Mouse (Mus musculus) hindbrain, embryonic 14.5 days (tissue): ENCODE measurements around the gene Lrrc45. TPM values are rescaled to one million over a fixed set of nuclear protein-coding genes. Genes with fewer than 3 reads are reported as not detected.

Source experiments
- ATAC-seq: fragments of 200-750 bp; cut with Nextera tagmentation; 2 replicates; pipeline ENCODE4 v1.8.0; 2017; ENCODE audit warnings: moderate number of reproducible peaks, mild to moderate bottlenecking, moderate TSS enrichment, moderate library complexity; ENCODE audit not compliant: low FRiP score
- DNase-seq: peaks from one replicate; pipeline ENCODE4 v3.0.0-alpha.2; 2015; ENCODE audit warnings: low spot score
- H3K27ac ChIP-seq: fragments of 300-500 bp; sonication (generic); 2 replicates; pipeline ENCODE4 v1.5.1; 2014; ENCODE audit warnings: mild to moderate bottlenecking, moderate library complexity
- H3K27me3 ChIP-seq: fragments of 300-500 bp; sonication (generic); 2 replicates; pipeline ENCODE4 v1.6.1; 2014; ENCODE audit warnings: mild to moderate bottlenecking, low read length, mixed read lengths; ENCODE audit not compliant: control insufficient read depth, insufficient read depth
- H3K36me3 ChIP-seq: fragments of 300-500 bp; sonication (generic); replicated peaks from 2 replicates; pipeline ENCODE4 v1.6.1; 2014; ENCODE audit not compliant: control insufficient read depth, insufficient read depth
- H3K4me1 ChIP-seq: fragments of 300-500 bp; sonication (generic); replicated peaks from 2 replicates; pipeline ENCODE4 v1.6.1; 2014; ENCODE audit warnings: antibody characterized with exemption, low read length, mixed read lengths; ENCODE audit not compliant: control insufficient read depth, insufficient read depth
- H3K4me2 ChIP-seq: fragments of 300-500 bp; sonication (generic); replicated peaks from 2 replicates; pipeline ENCODE4 v1.6.1; 2014; ENCODE audit warnings: mild to moderate bottlenecking, moderate library complexity
- H3K4me3 ChIP-seq: fragments of 300-500 bp; sonication (generic); replicated peaks from 2 replicates; pipeline ENCODE4 v1.5.1; 2014; ENCODE audit warnings: mild to moderate bottlenecking, low read length
- H3K9ac ChIP-seq: fragments of 300-500 bp; sonication (generic); 2 replicates; pipeline ENCODE4 v1.6.1; 2014
- H3K9me3 ChIP-seq: fragments of 300-500 bp; sonication (generic); 2 replicates; pipeline ENCODE4 v1.6.1; 2016; ENCODE audit warnings: low read length; ENCODE audit not compliant: control insufficient read depth
- WGBS: fragments of 180-500 bp; shearing (Covaris S2); extraction: QIAGEN DNeasy Blood & Tissue Kit; methylation state at CpG from one replicate; pipeline ENCODE4 v1.1.7; 2014; 5-methylcytosine and 5-hydroxymethylcytosine counted together
- polyA plus RNA-seq: library from polyadenylated mRNA; unstranded; fragments of >200 nt; fragmentation: Nextera tagmentation; extraction: Ambion mirVana; gene quantifications from 2 replicates; pipeline ENCODE4 v1.2.1, GENCODE M21; 2014

The Lrrc45 gene
- polyA plus RNA-seq, 1 experiment from 2014 or later, result 56.5 TPM

GRCm38 (mm10) chr11:120710672-120711071 lies 3.1 kb upstream of the Lrrc45 start:
- 65% methylated on average over 5 of the region's 5 CpGs for whole genome bisulfite sequencing
- H3K9ac ChIP-seq, result no peak overlapping the region
- ATAC-seq (no peak), DNase-seq (no peak)
- peaks cover 17% of the 10 kb centered on the region for H3K4me1 ChIP-seq
- no peaks in the 10 kb centered on the region for H3K9me3 ChIP-seq
- H3K27ac ChIP-seq, result no peak overlapping the region
- no peaks in the 10 kb centered on the region for H3K27me3 ChIP-seq
- H3K4me2 ChIP-seq, result no peak overlapping the region
- H3K36me3 ChIP-seq, result peaks cover 28% of the 10 kb centered on the region
- H3K4me3 ChIP-seq, result no peak overlapping the region

- peaks cover 17% of the 10 kb centered on the region for H3K4me1 ChIP-seq
- 0 out of 2 replicates have a peak overlapping the region, but pooled peaks have one; percentile 59 for H3K4me3 ChIP-seq
- H3K27ac ChIP-seq, result no peak overlapping the region
- H3K9me3 ChIP-seq, result no peaks in the 10 kb centered on the region
- peaks cover 32% of the 10 kb centered on the region for H3K36me3 ChIP-seq
- no peaks in the 10 kb centered on the region for H3K27me3 ChIP-seq
- ATAC-seq, result no peak
- 68% methylated on average over 8 of the region's 8 CpGs for WGBS
- no peak for DNase-seq
- H3K4me2 ChIP-seq, result peak overlapping the region; percentile 99
- H3K9ac ChIP-seq, result no peak overlapping the region
Observed at GRCm38 (mm10) chr11:120711980-120712604, 1.6 kb upstream of the Lrrc45 start.

- ATAC-seq (peak; percentile 56), DNase-seq (no peak)
- WGBS, result 1% methylated on average over 38 of the region's 38 CpGs
- no peaks in the 10 kb centered on the region for H3K9me3 ChIP-seq
- H3K4me3 ChIP-seq, result peak overlapping the region; percentile 59
- H3K9ac ChIP-seq, result peak overlapping the region; percentile 69
- H3K4me2 ChIP-seq, result peak overlapping the region; percentile 99
- H3K36me3 ChIP-seq, result peaks cover 41% of the 10 kb centered on the region
- peak overlapping the region; percentile 72 for H3K27ac ChIP-seq
- no peaks in the 10 kb centered on the region for H3K27me3 ChIP-seq
- H3K4me1 ChIP-seq, result peaks cover 17% of the 10 kb centered on the region
Observed at GRCm38 (mm10) chr11:120712771-120713568, 755 bp upstream of the Lrrc45 start.

- no peak for ATAC-seq
- H3K27ac ChIP-seq, result no peak overlapping the region
- 65% methylated on average over 10 of the region's 10 CpGs for WGBS
- peak overlapping the region; percentile 99 for H3K4me2 ChIP-seq
- H3K4me1 ChIP-seq, result peaks cover 17% of the 10 kb centered on the region
- H3K36me3 ChIP-seq, result peaks cover 43% of the 10 kb centered on the region
- peak overlapping the region; percentile 59 for H3K4me3 ChIP-seq
- H3K9me3 ChIP-seq, result no peaks in the 10 kb centered on the region
- peak overlapping the region; percentile 74 for H3K9ac ChIP-seq
- H3K27me3 ChIP-seq, result no peaks in the 10 kb centered on the region
- no peak for DNase-seq
Observed at GRCm38 (mm10) chr11:120714546-120714945, 821 bp downstream of the Lrrc45 start.

- peaks cover 17% of the 10 kb centered on the region for H3K4me1 ChIP-seq
- DNase-seq (no peak), ATAC-seq (no peak)
- WGBS, result 93% methylated on average over 9 of the region's 9 CpGs
- H3K4me2 ChIP-seq, result no peak overlapping the region
- H3K36me3 ChIP-seq, result peaks cover 37% of the 10 kb centered on the region
- no peaks in the 10 kb centered on the region for H3K9me3 ChIP-seq
- no peaks in the 10 kb centered on the region for H3K27me3 ChIP-seq
- H3K9ac ChIP-seq, result no peak overlapping the region
- H3K4me3 ChIP-seq, result no peak overlapping the region
- no peak overlapping the region for H3K27ac ChIP-seq
Observed at GRCm38 (mm10) chr11:120715131-120715530, 1.4 kb downstream of the Lrrc45 start.

- Histone ChIP-seq H3K4me3 (no peak overlapping the region), H3K4me1 (peaks cover 22% of the 10 kb centered on the region), H3K9me3 (no peaks in the 10 kb centered on the region), H3K27ac (no peak overlapping the region), H3K27me3 (no peaks in the 10 kb centered on the region), H3K4me2 (no peak overlapping the region), H3K9ac (no peak overlapping the region), H3K36me3 (peaks cover 35% of the 10 kb centered on the region)
- no peak for ATAC-seq
- DNase-seq, result no peak
- WGBS, result 88% methylated on average over 9 of the region's 9 CpGs
Observed at GRCm38 (mm10) chr11:120719242-120719641, 5.5 kb downstream of the Lrrc45 start.

GRCm38 (mm10) chr11:120719841-120720376 lies 6.2 kb downstream of the Lrrc45 start:
- peaks cover 35% of the 10 kb centered on the region for H3K36me3 ChIP-seq
- no peak overlapping the region for H3K4me3 ChIP-seq
- no peak overlapping the region for H3K9ac ChIP-seq
- no peaks in the 10 kb centered on the region for H3K27me3 ChIP-seq
- 86% methylated on average over 13 of the region's 13 CpGs for WGBS
- H3K27ac ChIP-seq, result no peak overlapping the region
- peaks cover 16% of the 10 kb centered on the region for H3K4me1 ChIP-seq
- no peaks in the 10 kb centered on the region for H3K9me3 ChIP-seq
- H3K4me2 ChIP-seq, result no peak overlapping the region
- DNase-seq (no peak), ATAC-seq (no peak)

GRCm38 (mm10) chr11:120720450-120720849 lies 6.7 kb downstream of the Lrrc45 start:
- no peaks in the 10 kb centered on the region for H3K27me3 ChIP-seq
- H3K4me1 ChIP-seq, result peaks cover 16% of the 10 kb centered on the region
- peak overlapping the region; percentile 87 for H3K4me3 ChIP-seq
- DNase-seq (peak; percentile 90), ATAC-seq (peak; percentile 19; the same call in 1 of the 2 replicates)
- no peaks in the 10 kb centered on the region for H3K9me3 ChIP-seq
- peaks cover 39% of the 10 kb centered on the region for H3K36me3 ChIP-seq
- H3K27ac ChIP-seq, result peak overlapping the region; percentile 71; the same call in 1 of the 2 replicates
- 10% methylated on average over 17 of the region's 17 CpGs for WGBS
- H3K9ac ChIP-seq, result peak overlapping the region; percentile 93
- peak overlapping the region; percentile 95 for H3K4me2 ChIP-seq
